Mouse (Mus musculus) erythroid progenitor cell, adult 5-6 weeks (primary cell): ENCODE measurements at regions not wholly inside any gene's neighbourhood (a gene's known extent, or its start where the extent isn't known, plus 50 kb on each side); places are given as distances from the start of the nearest gene placed in this dataset.

Experiments used
- ATAC-seq: replicated peaks from 2 replicates; pipeline ENCODE4 v1.8.0; 2016; ENCODE audit warnings: moderate number of reproducible peaks, mild to moderate bottlenecking, moderate TSS enrichment, inconsistent platforms; ENCODE audit not compliant: poor library complexity, low FRiP score, severe bottlenecking

DNA sequence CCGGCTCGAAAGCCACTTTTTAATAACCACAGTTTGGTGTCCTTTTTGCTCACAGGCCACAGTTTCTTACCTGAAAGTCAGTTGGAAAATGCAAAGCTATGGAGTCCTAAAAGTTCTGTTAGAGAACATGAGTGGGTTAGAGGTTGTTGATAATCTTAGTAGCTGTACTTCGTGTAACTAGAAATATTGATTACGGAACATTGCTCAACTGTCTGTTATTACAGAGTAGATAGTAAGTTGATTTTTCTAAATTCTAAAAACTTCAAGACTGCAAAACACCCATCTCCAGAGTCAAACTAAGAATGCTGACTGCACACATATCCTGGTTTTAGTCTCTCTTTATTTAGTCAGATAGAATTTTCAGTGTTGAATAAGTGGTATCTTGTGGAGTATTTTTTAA lies 111.0 kb downstream of the Slc38a4 start:
- ATAC-seq: no peak

DNA sequence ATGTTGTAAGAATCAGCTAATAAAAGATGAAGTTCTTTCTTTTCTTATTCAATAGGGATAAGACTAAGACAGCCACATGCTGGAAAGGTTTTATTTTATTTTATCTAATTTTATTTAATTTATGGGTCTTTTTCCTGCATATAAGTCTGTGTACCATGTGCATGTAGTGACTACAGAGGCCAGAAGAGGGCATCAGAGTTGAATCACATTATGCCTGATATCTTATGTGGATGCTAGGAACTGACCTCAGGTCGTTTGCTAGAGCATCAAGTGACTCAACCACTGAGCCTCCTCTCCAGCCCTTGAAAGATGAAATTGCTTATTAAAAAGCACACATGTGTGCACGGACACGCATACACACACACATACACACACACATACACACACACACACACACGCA lies 113.1 kb downstream of the Slc38a4 start:
- no peak for ATAC-seq

DNA sequence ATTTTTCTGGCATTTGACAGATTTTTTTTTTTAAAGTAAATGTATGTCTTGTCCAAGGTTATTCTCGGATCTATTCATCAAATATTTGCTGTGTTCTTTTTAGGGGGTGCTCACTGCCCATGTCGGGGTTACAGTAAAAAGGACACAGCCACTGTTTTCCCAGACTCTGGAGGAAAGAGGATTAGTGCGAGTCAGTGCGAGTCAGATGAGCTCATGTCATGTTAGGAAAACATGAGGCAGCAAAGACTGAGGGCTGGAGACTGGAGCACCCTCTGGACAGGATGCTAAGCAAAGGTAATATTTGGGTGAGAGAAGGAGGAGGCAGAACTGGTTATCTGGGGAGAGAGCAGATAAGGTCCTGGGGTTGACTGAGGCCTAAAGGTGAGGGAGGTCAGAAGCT lies 117.3 kb downstream of the Slc38a4 start:
- no peak for ATAC-seq

DNA sequence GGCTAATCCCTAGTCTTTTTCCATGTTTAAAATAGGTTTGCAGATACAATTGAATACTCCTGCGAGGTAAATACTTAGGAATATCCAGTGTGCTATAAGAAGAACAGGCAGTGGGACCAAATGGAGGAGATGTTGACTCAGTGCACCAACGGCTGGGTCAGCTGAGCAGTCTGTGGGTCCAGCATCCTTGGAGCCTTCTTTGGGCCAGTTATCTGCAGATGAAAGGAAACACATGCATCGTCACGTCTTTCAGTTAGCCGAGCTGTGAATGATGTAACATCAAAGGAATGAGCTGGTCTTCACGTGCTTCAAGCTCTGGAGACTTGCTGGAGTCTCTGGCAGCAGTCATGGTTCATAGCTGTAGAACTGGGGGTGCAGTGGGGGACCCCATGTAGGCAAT lies 118.1 kb downstream of the Slc38a4 start:
- ATAC-seq: no peak

DNA sequence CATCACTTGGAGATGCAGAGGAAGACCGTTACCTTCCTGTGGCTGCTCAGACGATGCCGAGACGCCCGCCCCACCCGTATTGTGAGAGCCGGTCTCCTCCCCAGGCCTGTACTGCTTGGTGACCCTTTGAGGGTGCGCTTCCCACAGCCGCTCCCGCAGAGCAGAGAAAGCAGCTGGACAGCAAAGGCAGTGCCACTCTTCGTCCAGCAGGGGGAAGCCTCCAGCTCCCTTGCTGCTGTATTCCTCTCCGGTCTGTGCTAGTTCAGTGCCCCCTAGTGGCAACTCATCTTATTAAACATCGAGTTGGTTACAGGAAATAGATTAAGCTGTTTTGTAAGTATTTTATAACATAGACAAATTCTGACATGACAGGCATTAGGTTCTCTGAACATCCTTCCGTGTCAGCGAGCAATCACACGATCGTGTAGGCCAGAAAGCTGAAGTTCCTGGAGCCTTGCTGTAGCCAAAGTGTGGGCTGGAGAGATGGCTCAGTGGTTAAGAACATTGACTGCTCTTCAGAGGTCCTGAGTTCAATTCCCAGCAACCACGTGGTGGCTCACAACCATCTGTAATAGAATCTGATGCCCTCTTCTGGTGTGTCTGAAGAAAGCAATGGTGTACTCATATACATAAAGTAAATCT lies 118.9 kb downstream of the Slc38a4 start:
- ATAC-seq: peak; percentile 87

DNA sequence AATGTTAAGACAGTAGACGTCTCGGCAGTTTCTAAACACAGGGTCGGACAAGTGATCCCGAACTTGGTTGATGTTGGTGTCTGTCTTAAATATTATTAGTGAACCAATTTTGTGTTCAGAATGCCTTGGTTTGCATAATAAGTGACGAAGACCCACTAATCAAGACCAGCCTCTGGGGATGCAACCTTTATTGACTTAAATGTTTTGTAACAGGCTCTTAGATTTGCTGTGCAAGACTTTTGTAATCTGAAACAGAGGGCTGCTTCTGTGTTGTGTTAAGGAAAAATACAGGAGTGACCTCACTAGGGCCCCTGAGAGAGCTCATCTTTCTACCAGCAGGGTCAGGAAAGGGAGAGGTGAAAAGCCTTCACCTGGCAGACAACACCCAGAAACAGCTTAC lies 119.5 kb downstream of the Slc38a4 start:
- no peak for ATAC-seq

DNA sequence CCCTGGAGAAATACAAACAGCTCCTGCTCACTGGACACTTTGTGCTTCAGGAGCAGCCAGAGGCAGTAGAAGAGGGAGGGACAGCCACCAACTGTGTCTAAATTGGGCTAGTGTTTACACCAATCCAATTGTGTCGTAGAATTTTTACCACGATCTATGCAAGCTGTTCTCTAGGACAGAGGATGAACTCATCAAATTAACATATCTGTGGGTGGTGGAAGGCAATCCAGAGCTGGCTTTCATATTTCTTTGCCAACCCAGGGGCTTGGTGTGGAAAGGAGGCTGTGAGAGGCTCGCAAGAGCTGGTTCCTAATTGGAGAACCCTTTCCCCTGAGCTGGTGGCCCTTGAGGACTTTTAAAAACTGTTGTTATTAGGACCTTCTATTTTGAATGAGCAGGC lies 122.3 kb downstream of the Slc38a4 start:
- ATAC-seq: no peak

DNA sequence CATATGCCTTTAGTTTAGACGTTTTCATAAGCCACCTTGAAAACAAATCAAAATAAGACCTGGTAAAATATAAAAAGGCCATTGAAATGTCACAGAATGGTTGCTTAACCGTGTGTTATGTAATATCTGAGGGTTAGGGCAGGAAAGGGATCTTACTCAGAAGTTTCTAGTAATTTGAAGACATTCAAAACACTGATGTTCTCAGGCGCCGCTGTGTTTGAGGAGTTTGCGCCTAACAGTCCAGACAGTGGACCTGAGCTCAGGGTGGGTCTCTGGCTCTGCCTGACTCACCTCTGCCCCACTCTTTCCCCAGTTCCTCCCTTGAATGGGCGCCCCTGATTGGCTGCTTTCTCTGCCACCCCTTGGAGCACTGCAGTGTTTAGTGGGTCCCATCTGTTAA lies 125.2 kb downstream of the Slc38a4 start:
- no peak for ATAC-seq

DNA sequence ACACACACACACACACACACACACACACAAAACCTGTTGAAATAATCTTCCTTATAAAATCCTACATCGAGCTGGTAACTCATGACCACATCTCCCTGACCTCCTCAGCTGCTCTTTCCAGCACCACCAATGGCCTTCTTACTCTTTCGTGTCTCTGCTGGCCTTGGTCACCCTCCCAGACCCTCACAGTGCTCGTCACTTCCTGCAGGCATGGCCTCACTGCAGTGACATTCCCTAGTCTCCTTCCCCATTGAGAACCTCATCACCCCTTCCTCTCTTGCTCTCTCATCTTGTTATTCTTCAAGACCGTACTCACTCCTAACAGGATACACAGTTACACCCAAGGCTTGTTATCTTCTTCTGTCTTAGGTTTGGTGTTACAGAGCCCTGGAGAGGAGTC lies 126.0 kb downstream of the Slc38a4 start:
- ATAC-seq: no peak

DNA sequence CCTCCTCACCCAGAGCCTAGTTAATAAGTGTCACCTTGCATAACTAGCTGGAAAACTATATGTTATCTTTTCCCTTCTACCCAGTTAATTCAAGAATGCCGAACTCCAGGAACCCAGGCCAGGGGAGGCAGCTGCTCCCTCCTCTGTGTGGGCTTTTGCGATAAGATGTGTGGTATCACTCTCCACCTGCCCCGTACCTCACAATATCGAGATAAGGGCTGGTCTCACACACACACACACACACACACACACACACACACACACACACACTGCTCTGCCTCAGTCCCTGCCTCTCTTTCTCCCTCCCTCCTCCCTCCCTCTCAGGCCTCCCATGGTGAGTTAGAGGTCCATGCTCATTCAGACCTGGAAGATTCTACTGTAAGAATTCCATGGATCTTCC lies 127.1 kb downstream of the Slc38a4 start:
- ATAC-seq: 0 out of 2 replicates have a peak, but pooled peaks have one; percentile 49

DNA sequence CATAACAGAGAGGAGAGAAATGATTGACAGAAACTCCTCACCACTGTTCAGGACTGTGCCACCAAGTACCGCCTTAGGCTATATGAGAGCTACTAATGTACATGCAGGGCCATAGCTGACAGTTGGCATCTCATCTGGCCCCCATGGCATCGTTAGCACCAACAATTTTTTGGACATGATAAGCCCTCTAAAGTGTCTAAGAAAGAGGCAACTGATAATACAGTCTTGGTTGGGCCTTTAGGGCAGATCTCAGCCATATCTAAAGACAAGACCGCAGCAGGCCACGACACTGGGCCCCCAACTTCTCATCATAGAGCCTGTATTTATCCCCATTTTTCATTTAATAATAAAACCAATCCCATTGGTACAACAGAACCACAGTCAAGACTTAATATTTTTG lies 128.1 kb downstream of the Slc38a4 start:
- no peak for ATAC-seq

DNA sequence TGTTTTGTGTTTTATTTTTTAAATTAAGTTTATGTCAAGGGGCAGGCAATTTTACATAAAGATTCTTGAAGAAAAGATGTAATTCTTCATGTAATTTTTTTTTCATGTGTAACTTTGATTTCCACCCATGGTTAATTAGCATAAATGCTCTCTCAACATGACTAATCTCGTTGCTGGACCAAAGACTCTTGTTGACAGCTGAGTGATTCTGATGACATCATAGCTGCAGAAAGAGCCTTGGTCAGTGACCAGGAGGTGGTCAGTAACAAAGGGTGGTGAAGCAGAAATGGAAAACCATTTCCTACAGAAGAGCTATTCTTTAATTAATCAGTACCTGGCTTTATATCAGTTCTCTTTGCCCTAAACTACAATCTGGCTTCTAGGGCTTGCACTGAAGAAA lies 129.1 kb downstream of the Slc38a4 start:
- no peak for ATAC-seq

DNA sequence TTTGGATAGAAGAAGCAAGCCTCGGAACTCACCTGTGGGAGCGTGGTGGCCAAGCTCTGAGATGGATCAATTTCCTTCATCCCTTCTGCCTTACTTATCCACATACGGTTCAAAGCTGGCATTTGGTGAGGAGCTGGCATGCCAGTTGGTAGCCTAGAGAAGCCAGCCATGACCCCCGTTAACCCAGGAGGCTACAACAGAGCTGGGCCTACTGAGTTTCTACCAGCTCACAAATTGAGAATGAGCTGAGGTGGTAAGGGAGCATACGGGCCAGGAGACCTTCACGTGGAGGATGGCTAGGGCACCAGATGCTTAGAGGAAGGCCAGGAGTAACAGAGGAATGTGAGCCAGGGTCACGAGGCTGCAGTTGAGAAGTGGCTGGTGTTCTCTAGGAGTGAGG lies 139.2 kb downstream of the Slc38a4 start:
- no peak for ATAC-seq

DNA sequence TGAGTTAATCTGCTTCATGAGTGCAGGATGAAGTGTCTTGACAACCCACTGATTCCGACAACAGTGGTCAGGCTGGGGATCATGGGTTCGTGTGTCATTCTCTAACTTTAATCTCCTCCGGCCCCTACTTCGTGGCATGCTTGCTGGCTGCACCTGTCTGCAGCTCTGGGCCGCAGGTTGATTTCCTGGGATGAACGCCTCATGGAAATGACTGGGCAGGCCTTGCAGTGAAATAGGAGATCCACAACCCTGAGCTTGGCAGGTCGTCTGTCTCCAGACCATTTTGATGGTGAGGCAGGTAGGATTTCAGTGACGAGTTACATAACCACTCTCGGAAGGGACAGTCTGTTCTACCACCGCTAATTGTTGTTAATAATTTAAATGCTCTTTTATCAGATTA lies 140.2 kb downstream of the Slc38a4 start:
- ATAC-seq: no peak

DNA sequence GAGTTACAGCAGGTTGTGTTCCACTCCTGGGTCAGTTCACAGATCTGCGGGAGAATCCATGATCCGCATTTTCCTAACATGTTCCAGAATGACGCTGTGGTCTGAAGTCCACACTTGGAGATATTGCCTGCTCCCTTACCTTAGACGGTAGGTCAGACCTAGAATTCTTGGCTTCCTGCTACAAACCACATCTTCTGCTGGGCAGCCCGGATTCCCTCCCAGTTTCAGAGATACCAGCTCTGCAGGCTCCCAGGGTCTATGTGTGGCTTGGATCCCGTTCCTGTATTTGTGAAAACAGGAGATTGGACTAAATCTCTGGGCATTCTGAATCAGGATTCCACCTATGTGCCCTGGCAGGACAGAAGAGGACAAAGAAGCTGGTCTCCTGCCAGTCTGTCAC lies 140.8 kb downstream of the Slc38a4 start:
- no peak for ATAC-seq

DNA sequence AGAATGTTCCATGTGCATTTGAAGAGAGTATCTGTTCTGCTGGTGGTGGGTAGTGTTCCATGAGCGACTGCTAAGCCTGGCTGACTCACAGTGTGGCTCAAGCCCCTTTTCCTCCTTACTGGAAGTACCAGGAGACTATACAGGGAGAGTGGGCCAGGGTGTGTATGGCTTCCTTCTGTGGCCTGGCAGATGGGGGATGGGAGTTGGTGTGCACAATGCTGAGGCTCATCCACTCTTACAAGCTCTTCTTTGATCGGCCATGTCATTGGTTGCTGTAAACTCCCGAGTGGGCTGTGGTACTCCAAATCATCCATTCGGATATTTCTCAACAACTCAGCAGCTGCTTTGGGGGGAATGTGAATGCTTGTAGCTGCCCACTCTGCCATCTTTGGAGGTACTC lies 150.2 kb downstream of the Slc38a4 start:
- no peak for ATAC-seq

DNA sequence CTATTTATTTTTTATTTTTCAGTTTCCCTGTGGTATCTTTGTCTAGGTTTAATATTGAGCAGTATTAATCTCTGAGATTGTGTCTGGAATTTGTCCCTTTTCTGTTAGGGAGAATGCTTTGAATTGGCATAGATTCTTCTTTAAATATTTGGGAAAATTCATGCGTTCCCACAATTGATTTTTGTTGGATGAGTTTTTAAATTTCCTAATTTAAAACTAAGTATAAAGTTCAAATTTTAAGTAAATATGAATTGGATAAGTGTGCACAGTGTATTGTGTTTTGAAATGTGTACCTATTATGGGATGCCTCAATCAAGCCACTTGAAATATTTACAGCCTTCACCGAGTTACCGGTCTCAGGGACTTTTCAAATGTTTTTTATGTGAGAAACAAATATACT lies 152.3 kb downstream of the Slc38a4 start:
- no peak for ATAC-seq

DNA sequence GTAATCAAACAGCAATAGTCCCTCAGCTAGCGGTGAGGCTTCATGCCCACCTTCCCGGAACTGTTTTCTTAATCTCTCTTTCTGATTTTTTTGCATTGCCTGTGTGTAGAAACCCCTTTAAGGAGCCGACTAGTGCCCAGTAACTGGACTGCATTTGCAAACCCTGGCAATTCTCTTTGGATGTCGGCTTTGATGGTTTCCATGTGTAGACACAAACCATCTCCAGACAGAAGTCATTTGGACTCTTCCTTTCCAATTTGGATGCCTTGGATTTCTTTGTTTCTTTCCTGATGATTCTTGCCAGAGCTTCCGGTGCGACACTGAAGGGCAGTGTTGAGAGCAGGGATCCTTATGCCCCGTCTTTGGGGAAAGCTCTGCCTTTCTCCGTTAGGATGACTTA lies 153.0 kb downstream of the Slc38a4 start:
- no peak for ATAC-seq

DNA sequence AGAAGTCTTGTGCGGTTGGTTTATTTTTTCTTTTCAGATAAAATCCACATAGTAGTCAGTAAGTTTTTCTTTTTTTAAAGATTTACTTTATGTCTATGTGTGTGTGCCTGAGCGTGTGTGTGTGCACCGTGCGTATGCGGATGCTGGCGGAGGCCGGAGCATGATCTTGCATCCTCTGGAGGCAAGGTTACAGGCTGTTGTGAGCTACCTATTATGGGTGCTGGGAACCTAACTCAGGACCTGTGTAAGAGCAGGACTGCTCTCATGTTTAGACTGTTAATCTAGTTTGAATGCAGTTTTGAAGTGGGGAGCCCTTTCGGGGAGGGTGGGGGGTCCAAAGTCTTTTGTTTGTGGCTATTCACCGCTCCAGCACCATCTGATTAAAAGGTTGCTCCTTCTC lies 154.1 kb downstream of the Slc38a4 start:
- no peak for ATAC-seq

DNA sequence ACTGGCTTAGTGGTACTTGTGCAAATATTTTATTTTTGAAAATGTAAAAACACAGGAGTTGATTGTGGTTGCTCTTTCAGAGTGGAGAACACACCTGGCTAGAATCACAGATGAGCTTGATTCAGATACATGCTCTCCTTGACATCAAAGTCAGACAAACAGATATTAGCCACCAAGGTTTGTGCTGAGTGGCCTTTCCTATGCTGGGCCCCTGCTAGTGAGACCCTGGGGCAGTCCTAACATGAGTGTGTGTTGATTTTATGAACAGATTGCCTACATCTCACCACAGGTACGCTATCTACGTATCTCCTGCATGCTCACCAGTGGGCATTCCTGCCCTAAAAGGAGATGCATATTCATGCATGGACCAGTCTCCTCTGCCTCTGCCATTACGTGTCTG lies 157.5 kb downstream of the Slc38a4 start:
- ATAC-seq: no peak

DNA sequence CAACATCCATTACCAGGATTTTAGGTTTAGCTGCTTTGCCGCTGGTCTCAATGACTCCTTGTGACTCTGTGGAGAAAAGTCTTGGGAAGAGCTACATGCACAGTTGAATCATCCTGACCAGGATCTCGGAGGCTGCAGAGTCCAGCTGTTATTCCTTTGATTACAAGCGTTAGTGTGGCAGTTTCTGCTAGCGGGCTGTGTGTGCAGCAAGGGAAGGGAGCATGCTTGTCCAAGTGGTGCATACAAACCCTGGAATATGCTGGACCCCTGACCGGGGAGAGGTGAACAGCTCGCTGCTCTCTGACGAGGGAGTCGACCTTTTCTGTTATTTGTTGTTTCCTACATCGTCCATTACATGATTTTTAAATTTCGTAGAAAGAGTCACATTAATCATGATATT lies 170.9 kb downstream of the Slc38a4 start:
- ATAC-seq: no peak

DNA sequence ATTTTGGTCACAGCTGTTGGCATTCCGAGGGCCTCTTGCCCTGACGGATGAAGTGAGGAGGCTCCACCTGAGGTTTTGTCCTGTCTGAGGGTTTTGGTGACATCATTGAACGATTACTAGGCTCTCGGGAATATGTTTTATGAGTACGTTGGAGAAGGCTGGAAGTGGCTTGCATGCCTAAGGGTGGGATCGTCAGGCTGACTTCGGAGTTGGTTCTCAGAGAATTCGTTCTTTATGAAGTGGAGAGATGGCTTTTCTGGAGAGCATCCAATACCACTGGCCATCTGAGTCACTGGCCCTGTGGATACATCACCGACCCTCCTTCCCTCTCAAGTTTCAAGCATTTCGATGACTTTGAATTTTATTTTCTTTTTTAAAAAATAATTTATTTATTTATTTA lies 172.0 kb downstream of the Slc38a4 start:
- ATAC-seq: no peak

DNA sequence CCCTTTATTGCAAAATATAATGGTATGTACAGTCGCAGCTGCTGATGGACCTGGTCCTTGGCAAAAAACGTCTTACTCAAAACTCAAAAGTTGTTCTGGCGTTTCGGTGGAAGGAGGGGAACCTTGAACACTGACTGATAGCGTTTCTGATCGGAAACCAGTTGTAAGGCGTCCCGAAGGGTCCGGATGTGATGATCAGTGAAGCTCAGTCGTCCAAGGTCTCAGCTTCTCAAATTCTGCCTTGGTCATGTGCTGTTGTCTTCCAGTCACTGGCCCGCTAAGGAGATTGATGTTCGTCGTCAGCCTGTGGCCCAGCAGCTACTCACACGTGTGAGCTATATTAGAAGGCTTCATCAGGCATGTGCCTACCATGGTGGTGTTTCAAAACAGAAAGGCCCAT lies 173.5 kb downstream of the Slc38a4 start:
- no peak for ATAC-seq
